ENCODE assay signal across 30 mouse cellular contexts in the genomic region with DNA sequence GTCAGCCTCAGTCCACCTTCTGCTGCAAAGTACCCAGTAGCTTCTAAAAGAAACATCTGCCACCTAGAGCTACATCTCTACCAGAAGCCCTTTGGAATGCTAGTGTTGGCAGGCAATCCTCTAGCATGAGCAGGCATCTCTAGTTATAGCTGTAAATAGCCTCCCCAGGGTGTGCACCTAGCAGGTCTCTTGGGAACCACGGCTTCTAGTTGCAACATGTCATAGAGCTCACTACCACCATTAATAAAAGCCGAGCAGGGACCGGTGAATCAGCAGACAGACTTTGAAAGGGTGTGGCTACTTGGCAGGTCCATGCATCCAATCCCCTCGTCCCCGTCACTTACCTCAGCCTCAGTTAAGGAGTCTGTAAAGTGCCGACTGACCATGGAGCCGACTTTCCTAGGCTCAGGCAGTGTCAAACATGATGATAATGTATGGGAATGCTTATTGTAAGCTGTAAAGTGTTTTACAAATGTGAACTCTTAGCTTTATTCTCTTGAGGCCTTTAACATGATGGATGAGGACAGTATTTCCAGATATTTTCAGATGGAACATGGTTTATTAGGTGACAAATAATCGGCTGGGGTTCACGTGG. TPM values are rescaled to one million over a fixed set of nuclear protein-coding genes. Genes with fewer than 3 reads are reported as not detected.
DNase-seq lines count a peak whose midpoint lies in the region; ATAC-seq and TF ChIP-seq lines count a peak whose summit lies in the region.
"Had no signal": no experiment of that assay in that cellular context is flagged by ENCODE, and none has a peak within 500 bp of the region (broad histone marks: within the 10 kb centered on the region; RNA-seq: fewer than 3 reads in every experiment).

No protein-coding gene starts in this region.

- intact Hi-C loops in left cerebral cortex, adult 2 months (cut with DNase I), result no loop called here

- H3K9me3 ChIP-seq in heart, postnatal 0 days (replicated peaks; ENCODE audit: control insufficient read depth, low read length), result no peaks in the 10 kb centered on the region
- no peaks in the 10 kb centered on the region for H3K9me3 ChIP-seq in heart, embryonic 11.5 days (replicated peaks; ENCODE audit: control insufficient read depth, low read length)
- H3K9me3 ChIP-seq in limb, embryonic 13.5 days, result no peaks in the 10 kb centered on the region
- no peaks in the 10 kb centered on the region for H3K9me3 ChIP-seq in limb, embryonic 10.5 days (replicated peaks)
- H3K9me3 ChIP-seq: forebrain, embryonic 13.5 days; heart, embryonic 15.5 days; lung, embryonic 15.5 days; midbrain, embryonic 10.5 days; midbrain, embryonic 15.5 days; neural tube, embryonic 15.5 days; stomach, embryonic 15.5 days had no signal

- no peak overlapping the region for H3K4me2 ChIP-seq in heart, postnatal 0 days (ENCODE audit: low read depth, low read length)
- H3K4me2 ChIP-seq in heart, embryonic 11.5 days, result no peak overlapping the region
- no peak overlapping the region for H3K4me2 ChIP-seq in limb, embryonic 13.5 days (replicated peaks)
- H3K4me2 ChIP-seq: forebrain, embryonic 13.5 days; heart, embryonic 15.5 days; liver, embryonic 11.5 days; lung, embryonic 15.5 days; midbrain, embryonic 15.5 days; neural tube, embryonic 15.5 days; stomach, embryonic 15.5 days had no signal

- no peaks in the 10 kb centered on the region for H3K27me3 ChIP-seq in heart, postnatal 0 days (ENCODE audit: control insufficient read depth, insufficient read depth, low read length)
- no peaks in the 10 kb centered on the region for H3K27me3 ChIP-seq in heart, embryonic 11.5 days (ENCODE audit: control insufficient read depth, insufficient read depth, low read length)
- H3K27me3 ChIP-seq in limb, embryonic 13.5 days, result peaks cover 61% of the 10 kb centered on the region
- no peaks in the 10 kb centered on the region for H3K27me3 ChIP-seq in limb, embryonic 10.5 days (ENCODE audit: low read depth, poor library complexity, severe bottlenecking)
- H3K27me3 ChIP-seq: forebrain, embryonic 13.5 days; heart, embryonic 15.5 days; lung, embryonic 15.5 days; midbrain, embryonic 15.5 days; neural tube, embryonic 15.5 days; stomach, embryonic 15.5 days had no signal

- 61% methylated on average over 9 of the region's 9 CpGs for WGBS in heart, postnatal 0 days
- 69% methylated on average over 9 of the region's 9 CpGs for WGBS in heart, embryonic 11.5 days (ENCODE audit: insufficient replicate concordance)
- 22% methylated on average over 9 of the region's 9 CpGs for WGBS in limb, embryonic 13.5 days
- WGBS in limb, embryonic 10.5 days, result 69% methylated on average over 9 of the region's 9 CpGs

- H3K4me1 ChIP-seq in heart, postnatal 0 days (ENCODE audit: control insufficient read depth, insufficient read depth), result 0 out of 2 replicates have a peak, but pooled peaks cover 3% of the 10 kb centered on the region
- peaks cover 9% of the 10 kb centered on the region; the same call in 1 of the 2 replicates for H3K4me1 ChIP-seq in heart, embryonic 11.5 days (ENCODE audit: control insufficient read depth, insufficient read depth, low read length)
- H3K4me1 ChIP-seq in limb, embryonic 13.5 days, result peaks cover 52% of the 10 kb centered on the region
- peaks cover 41% of the 10 kb centered on the region for H3K4me1 ChIP-seq in limb, embryonic 10.5 days
- H3K4me1 ChIP-seq: heart, embryonic 15.5 days had no signal

- H3K27ac ChIP-seq in heart, postnatal 0 days (ENCODE audit: low read depth), result no peak overlapping the region
- H3K27ac ChIP-seq in heart, embryonic 11.5 days (ENCODE audit: low read depth, low read length), result no peak overlapping the region
- no peak overlapping the region for H3K27ac ChIP-seq in limb, embryonic 13.5 days
- no peak overlapping the region for H3K27ac ChIP-seq in limb, embryonic 10.5 days
- H3K27ac ChIP-seq in left cerebral cortex, adult 2 months, result no peak overlapping the region
- H3K27ac ChIP-seq: forebrain, embryonic 13.5 days; heart, embryonic 15.5 days; lung, embryonic 15.5 days; midbrain, embryonic 10.5 days; midbrain, embryonic 15.5 days; neural tube, embryonic 15.5 days; stomach, embryonic 15.5 days had no signal

- TF ChIP-seq EP300 in heart, postnatal 0 days (IDR thresholded peaks at IDR 0.05; ENCODE audit: low read depth), result no peak

- ATAC-seq in heart, postnatal 0 days (ENCODE audit: insufficient read depth, low read depth), result peak; percentile 66; the same call in 1 of the 2 replicates
- ATAC-seq in heart, embryonic 11.5 days (replicated peaks; ENCODE audit: insufficient number of reproducible peaks, low FRiP score, low TSS enrichment), result no peak
- peak; percentile 58; the same call in 1 of the 2 replicates for ATAC-seq in limb, embryonic 13.5 days (ENCODE audit: low FRiP score, low read depth)
- ATAC-seq: forebrain, embryonic 13.5 days; hindbrain, embryonic 16.5 days; midbrain, embryonic 15.5 days had no signal

- peak; percentile 11 for DNase-seq in adrenal gland, postnatal 14 days
- DNase-seq in adrenal gland, adult (ENCODE audit: inconsistent age in 2 of 2, low spot score in 1 of 2), result no peak
- DNase-seq in heart, postnatal 0 days (ENCODE audit: low spot score), result peak; percentile 35
- DNase-seq in limb, embryonic 10.5 days (ENCODE audit: low spot score), result no peak
- DNase-seq in left cerebral cortex, adult 2 months (ENCODE audit: extremely low spot score in 1 of 2, low spot score in 2 of 2), result no peak
- DNase-seq: cerebellum, adult 2 months; cerebellum, postnatal 14 days; gastrocnemius, postnatal 10 days; kidney, postnatal 25 days; left cerebral cortex, postnatal 4 days; right cerebral cortex, postnatal 25 days; thymus, postnatal 25 days had no signal

- no peaks in the 10 kb centered on the region for H3K36me3 ChIP-seq in heart, postnatal 0 days (replicated peaks; ENCODE audit: control insufficient read depth, insufficient read depth, low read length)
- H3K36me3 ChIP-seq in heart, embryonic 11.5 days (ENCODE audit: control insufficient read depth, insufficient read depth, low read length), result no peaks in the 10 kb centered on the region
- no peaks in the 10 kb centered on the region for H3K36me3 ChIP-seq in limb, embryonic 13.5 days
- H3K36me3 ChIP-seq in limb, embryonic 10.5 days, result no peaks in the 10 kb centered on the region
- H3K36me3 ChIP-seq: G1E; heart, embryonic 15.5 days; lung, embryonic 15.5 days; midbrain, embryonic 10.5 days; midbrain, embryonic 15.5 days; neural tube, embryonic 15.5 days; stomach, embryonic 15.5 days had no signal

- no peak overlapping the region for H3K4me3 ChIP-seq in heart, postnatal 0 days (ENCODE audit: low read depth, low read length)
- no peak overlapping the region for H3K4me3 ChIP-seq in heart, embryonic 11.5 days (ENCODE audit: low read depth, low read length)
- no peak overlapping the region for H3K4me3 ChIP-seq in limb, embryonic 13.5 days
- H3K4me3 ChIP-seq in limb, embryonic 10.5 days, result no peak overlapping the region
- H3K4me3 ChIP-seq in left cerebral cortex, adult 2 months, result no peak overlapping the region
- H3K4me3 ChIP-seq: forebrain, embryonic 13.5 days; heart, embryonic 15.5 days; lung, embryonic 15.5 days; midbrain, embryonic 10.5 days; midbrain, embryonic 15.5 days; neural tube, embryonic 15.5 days; stomach, embryonic 15.5 days had no signal

- TF ChIP-seq CTCF in heart, postnatal 0 days (IDR thresholded peaks at IDR 0.05; ENCODE audit: low read depth), result no peak
- no peak for TF ChIP-seq CTCF in left cerebral cortex, adult 2 months (IDR thresholded peaks at IDR 0.05)

- no peak overlapping the region for H3K9ac ChIP-seq in heart, postnatal 0 days (replicated peaks; ENCODE audit: low read depth, low read length)
- no peak overlapping the region for H3K9ac ChIP-seq in heart, embryonic 11.5 days (ENCODE audit: low read depth, low read length)
- no peak overlapping the region for H3K9ac ChIP-seq in limb, embryonic 13.5 days
- H3K9ac ChIP-seq: forebrain, embryonic 13.5 days; heart, embryonic 15.5 days; lung, embryonic 15.5 days; midbrain, embryonic 15.5 days; neural tube, embryonic 15.5 days; stomach, embryonic 15.5 days had no signal

RNA-seq across cellular contexts. Expression of gene C8b, which starts 51.1 kb away (rescaled TPM):
- 0.45 and 21.9 TPM in 2 replicates for total RNA-seq in adrenal gland, postnatal 14 days (2021)
- total RNA-seq in heart, postnatal 0 days (2014; rRNA removed; ENCODE audit: low replicate concordance), result not detected in 2 replicates
- not detected in 2 replicates for polyA plus RNA-seq in heart, postnatal 0 days (2015; fragmentation: Nextera tagmentation; extraction: Ambion mirVana)
- polyA plus RNA-seq in heart, embryonic 11.5 days (2014; fragmentation: Nextera tagmentation; extraction: Ambion mirVana), result 0.11 TPM in 1 of 2 replicates, not detected in the other
- not detected in 2 replicates for polyA plus RNA-seq in limb, embryonic 13.5 days (2015; fragmentation: Nextera tagmentation; extraction: Ambion mirVana)
- not detected in 2 replicates for polyA plus RNA-seq in limb, embryonic 10.5 days (2016; fragmentation: Nextera tagmentation; extraction: Ambion mirVana)
- under 1 TPM; 0.20 to 0.26 TPM for total RNA-seq in left cerebral cortex, adult 2 months (2021)
- total RNA-seq: gastrocnemius, postnatal 10 days; layer of hippocampus, adult 18-20 months; megakaryocyte progenitor cell, adult 5-6 weeks had no signal
- polyA plus RNA-seq: cerebellum, adult 2 months; forebrain, embryonic 13.5 days; G1E; gonadal fat pad, adult 2 months; hindbrain, embryonic 11.5 days; hindbrain, embryonic 16.5 days; intestine, embryonic 14.5 days; kidney, embryonic 14.5 days; midbrain, embryonic 15.5 days had no signal

Comparison
In these comparisons a context has a peak if more than half of its experiments do, and no peak if none do; other contexts are left out.
1. DNase-seq: peak in adrenal gland, postnatal 14 days (single experiment) and heart, postnatal 0 days (single experiment); none in adrenal gland, adult (0 of 2), limb, embryonic 10.5 days (single experiment) and left cerebral cortex, adult 2 months (0 of 2).